Mouse (Mus musculus): Measurements from ENCODE around the gene Cacna1b.

The Cacna1b gene

DNA sequence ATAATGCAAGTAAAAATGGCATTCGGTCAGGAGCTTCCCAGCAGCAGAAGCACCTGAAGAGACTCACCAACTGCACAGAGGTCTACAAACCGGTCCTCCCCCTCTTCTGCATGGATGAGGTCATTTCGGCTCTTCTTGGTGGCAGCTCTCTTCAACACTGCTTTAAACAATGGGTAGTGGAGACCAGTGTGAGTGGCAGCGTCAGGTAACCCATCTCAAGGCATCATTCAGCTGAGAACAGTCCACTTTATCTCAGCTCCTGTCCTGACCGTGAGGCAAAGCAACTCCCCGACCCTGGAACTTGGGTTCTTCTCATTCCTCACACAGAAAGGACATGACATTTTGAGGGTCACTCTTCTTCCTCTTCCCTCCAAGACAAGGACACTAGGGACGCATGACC lies 45.0 kb downstream of the Cacna1b start:
- no peak for DNase-seq

DNA sequence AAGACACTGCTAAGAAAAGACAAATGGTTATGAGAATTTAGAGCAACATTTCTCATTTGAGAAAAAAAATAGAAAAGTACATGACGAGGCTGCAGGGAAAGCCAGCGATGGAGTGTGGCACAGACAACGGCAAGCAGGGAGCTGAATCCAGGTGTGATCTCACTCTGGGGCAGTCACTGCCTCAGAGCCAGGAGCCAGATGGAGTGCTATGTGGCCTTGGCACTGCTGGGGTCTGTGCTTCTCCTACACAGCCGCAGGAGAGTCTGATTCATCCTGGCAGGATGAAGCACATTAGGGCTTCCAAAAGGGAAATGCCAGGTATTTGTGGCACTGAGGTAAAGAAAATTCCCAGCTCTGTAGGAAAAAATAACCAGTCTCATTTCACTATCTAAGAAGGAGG lies 45.5 kb downstream of the Cacna1b start:
- DNase-seq = no peak

DNA sequence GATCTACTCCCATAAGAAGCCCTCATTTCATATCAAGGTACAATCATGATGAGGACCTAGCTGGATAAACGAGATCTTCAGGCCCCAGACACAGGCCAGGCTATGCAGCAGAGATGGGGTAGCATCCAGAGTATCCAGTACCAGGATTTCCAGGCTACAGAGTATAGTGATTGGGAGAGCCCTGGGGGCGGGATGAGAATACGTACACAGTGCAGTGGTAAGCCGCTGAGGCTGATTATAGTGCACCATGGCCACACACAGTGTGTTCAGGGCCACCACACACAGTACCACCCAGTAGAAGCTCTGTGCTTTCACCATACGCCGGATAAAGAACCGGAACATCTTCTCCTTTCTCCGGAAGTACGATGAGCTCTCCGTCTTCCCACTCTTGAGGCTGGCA lies 57.0 kb downstream of the Cacna1b start:
- no peak for DNase-seq

DNA sequence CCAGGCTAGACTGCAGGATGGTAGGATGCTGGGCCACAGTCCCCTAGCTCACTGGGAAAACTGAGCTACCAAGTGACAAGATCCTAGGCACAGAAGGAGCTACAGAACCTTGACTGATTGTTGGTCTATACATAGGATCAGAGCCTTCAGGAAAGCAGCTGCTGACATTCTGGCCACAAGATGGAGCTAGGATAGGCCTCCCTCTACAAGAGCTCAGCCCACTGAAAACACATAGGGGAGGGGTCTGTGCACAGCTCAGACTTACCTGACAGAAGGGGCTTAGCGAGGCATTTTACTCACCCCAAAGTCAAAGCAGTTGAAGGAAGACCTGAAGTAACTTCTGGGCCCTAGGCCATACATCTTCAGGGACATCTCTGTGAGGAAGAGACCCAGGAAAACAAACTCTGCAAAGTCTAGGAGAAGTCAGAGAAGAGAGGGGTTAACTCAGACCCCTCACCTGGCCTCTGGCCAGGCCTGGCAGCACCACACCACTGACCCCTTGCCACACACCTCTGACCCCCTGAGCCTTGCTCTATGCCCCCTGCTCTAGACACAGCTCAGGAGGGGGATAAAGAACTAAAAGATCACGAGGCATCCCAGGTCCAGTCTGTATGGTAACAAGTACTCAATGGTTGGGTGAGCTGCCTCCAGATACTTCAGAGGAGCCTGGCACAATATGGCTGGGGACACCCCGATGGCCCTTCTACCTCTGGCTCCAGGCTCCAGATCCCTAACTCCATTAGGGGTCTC lies 60.6 kb downstream of the Cacna1b start:
- peak; percentile 28 for DNase-seq

DNA sequence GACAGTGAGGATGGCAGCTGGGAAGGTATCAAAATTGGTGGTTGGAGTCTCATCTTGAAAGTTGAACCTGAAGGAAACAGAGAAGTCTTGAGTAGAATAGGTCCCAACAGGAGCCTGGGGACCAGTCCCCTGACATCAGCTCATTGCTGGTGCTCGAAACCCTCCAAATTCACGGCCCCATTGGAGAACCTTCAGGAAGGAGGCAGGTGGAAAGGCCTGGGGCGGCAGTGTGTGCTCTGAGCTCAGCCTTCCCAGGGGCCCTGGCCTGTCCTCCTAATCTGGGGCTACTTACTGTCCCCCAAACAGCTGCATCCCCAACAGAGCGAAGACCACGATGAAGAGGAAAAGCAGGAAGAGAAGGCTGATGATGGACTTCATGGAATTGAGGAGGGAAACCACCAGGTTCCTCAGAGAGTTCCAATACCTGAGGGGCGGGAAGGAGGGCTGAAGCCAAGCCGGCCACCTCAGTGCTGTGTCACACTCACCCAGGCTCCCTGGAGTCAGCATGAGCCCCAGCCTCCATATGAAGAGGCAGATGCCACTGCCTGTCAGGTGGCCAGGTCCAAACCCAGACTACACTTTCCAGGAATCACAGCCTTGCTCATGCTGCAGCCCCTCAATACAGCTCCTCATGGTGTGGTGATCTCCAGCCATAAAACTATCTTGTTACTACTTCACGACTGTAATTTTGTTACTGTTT lies 65.5 kb downstream of the Cacna1b start:
- DNase-seq = no peak

DNA sequence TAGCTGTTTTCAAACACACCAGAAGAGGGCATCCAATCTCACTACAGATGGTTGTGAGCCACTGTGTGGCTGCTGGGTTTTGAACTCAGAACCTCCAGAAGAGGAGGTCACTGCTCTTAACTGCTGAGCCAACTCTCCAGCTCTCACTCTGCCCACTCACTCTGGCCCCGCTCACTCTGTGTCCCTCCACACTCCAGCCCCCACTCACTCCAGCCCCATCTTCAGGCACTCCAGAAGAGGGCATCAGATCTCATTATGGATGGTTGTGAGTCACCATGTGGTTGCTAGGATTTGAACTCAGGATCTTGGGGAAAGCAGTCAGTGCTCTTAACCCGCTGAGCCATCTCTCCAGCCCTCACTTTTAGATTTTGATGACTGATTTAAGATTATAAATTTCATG lies 70.6 kb downstream of the Cacna1b start:
- DNase-seq = no peak

DNA sequence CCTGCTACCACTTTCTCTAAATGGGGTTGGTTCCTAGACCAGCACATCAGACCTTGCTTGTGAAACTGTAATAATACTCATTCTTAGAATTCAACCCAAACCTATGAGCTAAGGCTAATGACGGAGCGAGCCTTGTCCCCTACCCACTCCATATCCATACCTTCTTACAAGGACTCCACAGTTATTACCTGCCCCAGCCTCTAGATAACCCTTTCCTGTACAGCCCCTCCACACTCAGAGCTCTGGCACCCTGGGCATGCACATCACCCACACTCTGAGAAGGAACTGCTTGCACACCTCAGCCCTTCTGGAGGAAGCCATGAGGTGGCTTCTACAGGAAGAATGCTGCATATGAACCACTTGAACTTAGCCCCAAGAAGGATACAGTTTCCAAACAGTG lies 72.6 kb downstream of the Cacna1b start:
- DNase-seq = no peak

DNA sequence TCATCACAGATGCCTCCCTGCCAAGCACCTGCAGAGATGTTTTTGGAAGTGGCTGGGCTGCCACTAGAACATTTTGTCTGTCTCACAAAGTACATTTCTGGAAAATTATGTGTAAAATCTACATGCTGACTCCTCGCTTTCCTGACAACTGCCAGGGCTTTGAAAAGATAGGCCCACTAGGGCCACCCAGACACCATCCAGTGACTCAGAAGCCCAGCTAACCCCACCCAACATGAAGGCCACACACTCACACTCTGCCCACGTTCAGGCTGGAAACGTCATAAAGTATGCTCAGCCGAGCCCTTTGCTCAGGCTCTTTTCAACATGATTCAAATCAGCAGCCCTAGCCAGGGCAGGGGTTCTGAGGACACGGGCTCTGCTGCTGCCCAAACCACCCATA lies 77.6 kb downstream of the Cacna1b start:
- no peak for DNase-seq

DNA sequence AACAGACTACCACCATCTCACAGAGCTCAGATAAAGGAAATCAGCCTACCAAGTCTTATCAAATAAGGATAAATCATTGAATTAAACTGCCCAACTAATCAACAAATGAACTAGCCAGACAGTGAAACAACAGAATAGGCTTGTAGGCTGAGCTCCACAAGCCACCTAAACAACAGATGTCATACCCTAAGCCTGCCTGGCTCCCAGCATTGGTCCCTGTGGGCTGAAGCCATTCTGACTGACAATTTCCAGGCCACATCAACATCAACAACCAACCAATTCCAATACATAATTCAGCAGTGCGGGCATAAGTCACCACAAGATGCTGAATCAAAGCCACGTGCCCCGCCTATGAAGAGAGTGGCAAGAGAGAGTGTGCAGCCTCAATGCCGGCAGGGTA lies 78.2 kb downstream of the Cacna1b start:
- DNase-seq = no peak

DNA sequence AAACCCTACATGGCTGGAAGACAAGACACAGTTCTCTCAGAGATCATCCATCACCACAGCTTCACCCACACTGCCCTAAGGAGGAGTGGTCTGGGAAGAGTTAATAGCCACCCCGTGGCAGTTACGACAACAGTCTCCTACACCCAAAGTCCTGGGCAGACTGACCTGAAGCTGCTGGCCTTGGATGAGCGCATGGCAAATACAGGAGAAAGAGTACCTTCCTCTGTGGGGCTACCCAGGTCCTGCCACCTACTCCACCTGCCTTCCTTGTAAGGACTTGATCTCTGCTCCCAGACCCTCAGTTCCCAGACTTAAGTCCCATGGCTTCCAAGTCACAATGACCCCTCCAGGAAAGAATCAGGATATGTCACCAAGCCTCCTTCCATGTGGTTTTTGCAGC lies 79.7 kb downstream of the Cacna1b start:
- DNase-seq = no peak

DNA sequence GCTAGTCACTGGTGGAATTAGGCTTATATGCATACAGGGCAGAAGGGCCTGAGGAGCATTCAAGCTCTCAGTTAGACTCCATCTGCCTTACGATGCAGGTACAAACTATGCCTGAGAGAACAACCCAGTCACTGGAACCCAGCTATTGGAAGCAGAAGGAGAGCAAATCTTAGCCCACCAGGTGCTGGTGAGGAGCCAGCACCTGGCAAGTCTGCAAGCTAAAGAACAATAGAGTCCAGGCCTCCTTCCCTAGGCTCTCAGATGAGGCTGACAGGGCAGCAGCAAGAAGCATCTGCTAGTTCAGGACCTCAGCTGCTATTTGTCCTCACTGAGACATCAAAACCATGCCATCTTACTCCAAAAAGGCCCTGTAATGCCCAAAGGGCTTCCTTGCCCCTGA lies 82.2 kb downstream of the Cacna1b start:
- no peak for DNase-seq

DNA sequence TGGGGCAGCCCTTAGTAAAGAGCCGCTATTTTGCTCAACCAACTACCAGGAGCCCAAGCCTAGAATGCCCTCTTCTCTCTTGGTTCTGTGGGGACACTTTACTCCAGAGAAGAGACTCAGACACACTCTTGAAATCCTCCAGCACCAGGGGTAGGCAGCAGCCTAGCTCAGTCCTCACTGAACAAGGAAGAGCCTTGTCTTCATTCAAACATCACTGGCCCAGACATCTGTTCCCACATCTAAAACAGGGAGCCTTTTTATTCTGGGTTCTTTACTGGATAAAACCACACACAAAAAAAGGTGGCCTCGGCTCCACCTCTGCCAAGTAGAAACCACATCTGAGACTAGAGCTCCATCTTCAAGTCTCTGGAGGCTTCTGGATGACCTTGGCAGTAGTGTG lies 82.8 kb downstream of the Cacna1b start:
- DNase-seq = peak; percentile 10

DNA sequence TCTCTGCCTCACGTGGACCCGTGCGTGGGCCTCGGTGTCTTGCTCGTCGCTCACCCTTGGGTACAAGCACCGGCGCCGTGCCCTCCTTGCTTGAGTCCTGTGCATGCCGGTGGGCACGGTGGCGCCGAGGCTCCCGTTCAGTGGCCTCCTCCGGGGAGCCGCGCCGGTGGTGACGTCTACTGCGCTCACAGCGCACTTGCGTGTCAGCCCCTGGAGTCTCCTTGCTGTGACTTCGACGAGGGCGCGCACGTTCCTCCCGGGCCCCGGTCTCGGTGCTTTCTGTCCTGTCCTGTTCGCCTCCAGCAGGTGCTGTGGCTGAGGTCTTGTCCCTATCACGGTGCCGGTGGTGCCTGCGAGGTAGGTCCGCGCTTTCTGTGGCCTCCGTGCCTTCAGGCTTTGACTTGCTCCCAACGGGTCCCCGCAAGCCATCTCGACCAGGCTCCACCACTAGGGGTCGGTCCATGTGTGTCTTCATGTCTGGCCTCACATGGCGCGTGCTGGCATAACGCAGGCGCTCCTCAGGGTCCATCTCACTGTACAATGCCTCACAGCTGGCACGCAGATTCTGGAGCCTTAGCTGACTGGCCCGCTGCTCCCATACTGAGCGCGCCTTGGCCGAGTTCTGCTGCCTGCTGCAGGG lies 83.8 kb downstream of the Cacna1b start:
- DNase-seq = peak; percentile 74

DNA sequence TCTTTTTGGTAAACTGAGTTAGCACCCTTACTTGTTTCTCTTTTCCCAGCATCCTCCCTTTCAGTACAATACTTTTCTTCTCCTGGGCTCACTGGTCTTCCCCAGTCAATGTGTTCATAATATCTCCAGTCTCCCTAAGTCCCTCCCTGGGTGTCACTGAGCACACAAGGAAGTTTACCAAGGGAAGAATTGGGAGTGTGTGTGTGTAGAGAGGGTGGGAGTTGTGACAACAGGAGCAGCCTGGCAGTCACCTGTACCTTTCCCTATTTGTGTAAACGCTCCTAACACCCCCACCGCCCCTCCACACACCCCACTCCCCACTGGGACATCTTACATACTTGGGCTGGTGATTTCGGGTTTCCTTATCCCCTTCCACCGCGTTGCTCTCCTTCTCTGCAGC lies 84.4 kb downstream of the Cacna1b start:
- DNase-seq = no peak

DNA sequence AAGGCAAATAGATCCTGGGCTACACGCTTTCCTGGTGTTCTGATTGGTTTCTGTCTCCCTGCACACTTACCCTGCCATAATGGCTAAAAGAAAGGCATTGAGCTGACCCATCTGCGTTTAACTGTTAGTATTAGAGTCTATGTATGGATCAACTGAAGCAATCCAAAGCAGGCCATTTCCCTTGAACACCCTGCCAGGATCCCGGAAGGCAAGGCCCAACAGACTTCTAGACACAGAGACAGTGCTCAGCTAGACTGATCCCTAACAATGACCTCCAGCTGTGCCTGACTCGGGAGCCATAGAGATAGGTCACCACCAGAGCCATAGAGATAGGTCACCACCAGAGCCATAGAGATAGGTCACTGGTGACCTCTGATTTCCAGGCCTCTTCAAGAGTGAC lies 84.8 kb downstream of the Cacna1b start:
- DNase-seq = no peak

DNA sequence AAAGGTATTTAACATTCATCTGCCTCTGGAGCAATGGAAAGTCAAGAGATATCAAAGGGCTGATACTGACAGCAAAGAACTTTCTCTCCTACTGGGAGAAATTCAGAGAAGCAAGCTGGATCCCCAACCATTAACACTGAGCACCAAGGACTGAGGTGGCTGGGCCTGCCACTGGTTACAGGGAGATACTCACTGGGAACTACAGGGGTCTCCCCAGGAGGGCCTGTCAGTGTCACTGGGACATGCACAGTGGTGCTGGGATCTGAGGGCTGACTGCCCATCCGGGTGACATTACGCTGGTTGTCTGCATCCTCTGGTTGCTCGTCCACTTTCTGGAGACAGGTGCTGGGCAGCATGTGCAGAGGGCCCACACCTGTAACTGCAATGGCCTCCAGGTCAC lies 85.3 kb downstream of the Cacna1b start:
- no peak for DNase-seq

DNA sequence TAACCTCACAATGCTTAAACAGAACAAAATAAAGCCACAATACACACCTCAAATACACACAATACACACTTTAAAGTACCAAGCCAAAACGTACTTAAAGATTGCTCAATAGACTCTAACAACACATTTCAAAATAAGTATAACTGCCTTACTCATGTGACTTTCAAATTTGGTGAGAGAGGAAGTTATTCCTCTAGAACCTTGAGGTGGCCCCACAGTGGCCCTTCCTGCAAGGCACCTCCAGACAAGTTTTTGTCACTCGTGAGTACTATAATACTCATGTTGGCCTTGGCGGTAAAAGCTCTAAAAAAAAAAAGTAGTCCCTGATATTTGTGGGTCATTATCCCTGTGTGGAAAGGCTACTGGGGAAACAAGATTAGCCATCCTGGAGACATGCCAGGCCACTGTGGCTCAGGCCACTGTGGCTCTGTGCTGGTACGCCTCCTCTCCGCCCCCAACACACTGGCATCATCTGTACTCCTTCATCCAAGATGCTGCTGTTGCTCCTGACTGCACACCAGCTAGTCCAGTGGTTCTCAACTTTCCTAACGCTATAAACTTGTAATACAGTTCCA lies 88.4 kb downstream of the Cacna1b start:
- no peak for DNase-seq

DNA sequence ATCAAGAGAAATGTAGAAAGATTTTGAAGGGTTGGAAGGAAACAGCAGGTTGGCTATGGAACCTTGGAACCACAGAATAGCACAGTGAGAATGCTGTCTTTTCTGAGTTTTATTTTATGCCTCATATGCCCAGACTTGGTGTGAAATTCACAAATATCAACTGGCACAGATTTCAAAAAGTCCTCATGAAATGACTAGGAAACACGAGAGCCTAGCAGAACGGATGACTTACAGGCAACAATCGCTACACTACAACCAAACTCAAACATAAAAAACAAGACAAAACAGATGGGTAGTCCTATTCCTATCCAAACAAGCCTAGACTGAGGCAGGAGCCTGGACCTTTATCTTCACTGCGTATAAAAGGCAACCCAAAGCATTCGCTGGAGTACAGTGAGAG lies 94.4 kb downstream of the Cacna1b start:
- no peak for DNase-seq

DNA sequence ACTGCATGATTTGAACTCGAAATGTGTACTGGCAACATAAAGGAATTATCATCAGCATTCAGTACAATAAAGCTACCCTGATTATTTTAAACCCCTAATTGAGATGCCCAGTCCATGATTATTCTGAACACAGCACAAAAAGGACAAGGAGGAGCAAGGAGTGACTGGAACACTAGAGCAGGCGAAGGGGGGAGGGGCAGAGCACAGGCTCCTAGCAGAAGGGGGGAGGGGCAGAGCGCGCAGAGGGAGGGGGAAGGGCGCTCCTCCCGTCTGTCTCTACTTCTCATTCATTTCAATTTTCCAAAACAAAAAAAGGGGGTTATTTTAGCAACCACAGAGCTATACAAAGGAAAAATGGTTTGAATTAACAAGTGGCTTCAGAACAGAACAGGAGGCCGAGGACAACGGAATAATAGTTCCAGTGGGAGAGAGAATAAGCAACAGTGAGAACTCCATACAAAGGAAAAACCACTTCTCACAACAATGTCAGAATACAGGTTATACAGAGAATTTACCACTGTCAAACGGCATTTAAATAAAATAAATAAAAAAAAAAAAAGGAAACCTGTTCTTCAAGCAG lies 98.2 kb downstream of the Cacna1b start:
- no peak for DNase-seq

DNA sequence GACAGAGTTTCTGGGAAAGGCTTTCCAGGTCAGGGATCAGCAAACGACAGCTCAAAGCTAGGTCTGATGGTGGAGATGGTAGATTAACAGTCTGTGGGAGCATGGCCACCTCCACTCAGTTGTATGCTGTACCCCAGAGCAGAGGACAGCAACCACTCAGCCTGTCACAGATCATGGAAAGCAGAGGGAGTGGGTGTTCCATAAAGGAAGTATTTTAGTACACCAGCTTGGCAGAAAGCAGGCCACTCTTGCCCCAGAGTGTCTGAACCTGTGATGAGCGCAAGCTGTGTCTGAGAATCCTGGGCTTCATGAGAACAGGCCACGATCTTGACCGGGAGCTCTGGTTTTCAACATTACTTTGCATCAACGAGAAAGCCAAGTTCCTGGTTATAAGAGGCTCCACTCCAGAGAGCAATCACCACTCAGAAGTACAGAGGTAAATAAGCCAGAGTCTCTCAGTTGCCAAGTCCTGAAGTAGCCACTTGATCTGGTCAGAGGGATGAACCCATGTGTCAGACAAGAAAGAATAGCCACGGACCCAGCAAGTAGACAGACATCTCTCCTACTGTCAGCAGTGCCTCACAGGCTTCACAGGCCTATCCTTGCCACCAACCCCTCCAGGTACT lies 103.7 kb downstream of the Cacna1b start:
- DNase-seq = no peak

DNA sequence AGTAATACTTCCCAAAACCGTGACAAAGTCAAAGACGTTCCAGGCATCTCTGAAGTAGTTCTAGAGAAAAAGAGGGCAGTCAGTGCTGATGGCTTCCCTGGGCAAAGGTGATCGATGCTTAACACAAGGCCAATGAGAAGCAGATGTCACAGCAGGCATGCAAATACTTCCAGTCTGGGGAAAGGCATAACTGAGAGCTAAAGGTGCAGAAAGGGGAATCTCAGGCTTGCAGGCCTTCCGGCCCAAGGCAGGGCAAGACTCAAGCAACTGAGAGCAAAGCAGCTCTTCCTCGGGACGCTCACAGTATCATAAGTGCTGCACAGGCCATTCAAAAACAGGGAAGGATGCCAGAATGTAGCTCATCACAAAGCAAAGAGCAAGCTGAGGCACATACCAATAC lies 114.4 kb downstream of the Cacna1b start:
- DNase-seq = no peak

DNA sequence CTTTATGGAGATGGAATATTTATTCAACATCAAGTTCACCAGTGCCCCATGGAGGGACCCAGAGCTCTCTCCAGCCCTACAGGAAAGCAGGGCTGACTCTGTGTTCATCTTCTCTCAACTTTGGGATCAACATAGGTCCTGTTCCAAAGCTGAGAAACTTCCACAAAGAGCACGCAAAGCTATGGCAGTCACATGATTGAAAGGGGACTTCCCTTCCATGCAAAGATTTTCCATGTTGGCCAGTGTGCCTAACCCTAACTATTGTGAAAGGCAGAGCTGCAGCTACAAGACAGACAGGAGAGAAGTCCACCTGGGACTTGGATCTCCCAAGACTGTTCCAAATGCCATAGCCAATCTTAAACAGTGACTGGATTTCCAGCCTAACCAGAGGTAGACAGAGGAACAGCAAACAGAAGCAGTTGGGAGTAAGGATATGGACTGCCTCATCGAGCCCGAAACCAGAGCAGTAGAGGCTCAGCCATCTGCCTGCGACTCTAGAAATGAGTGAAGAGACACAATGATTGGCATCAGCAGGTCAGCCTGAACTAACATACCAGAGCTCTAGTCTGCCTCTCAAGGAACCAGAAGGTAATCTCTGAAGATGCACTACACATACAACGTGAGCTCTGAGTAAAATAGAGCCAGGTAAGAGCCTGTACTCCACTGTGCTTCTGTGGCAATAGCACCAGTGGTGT lies 116.4 kb downstream of the Cacna1b start:
- DNase-seq = no peak

DNA sequence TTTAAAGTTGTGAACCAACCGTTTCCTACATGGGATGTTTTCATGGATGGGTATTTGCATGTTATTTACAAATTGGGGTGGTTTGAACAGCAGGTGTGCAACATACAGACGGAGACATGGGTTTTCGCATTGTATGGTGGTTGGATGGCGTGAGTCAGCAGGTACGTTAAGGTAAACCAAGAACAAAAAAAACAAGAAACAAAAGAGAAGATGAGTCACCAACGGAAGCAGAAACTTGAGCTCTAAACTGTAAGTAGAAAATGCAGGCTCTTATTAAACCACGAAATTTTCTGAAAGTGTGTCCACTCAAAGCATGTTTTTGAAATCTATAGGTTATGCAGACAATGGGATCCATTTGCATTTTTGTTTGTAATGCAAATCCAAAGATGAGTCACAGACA lies 120.1 kb downstream of the Cacna1b start:
- no peak for DNase-seq

Measured in thymus, postnatal 25 days (tissue).